Mouse (Mus musculus) cerebellum, postnatal 10 days (tissue): ENCODE measurements around the gene Htra1.

ENCODE experiments used
- DNase-seq, 2 experiments: peaks; one replicate each; pipeline ENCODE4 v3.0.0; 2021; ENCODE audit warnings: mixed read lengths in 2 of 2

The Htra1 gene

GRCm38 (mm10) chr7:130967901-130968300, 32.0 kb downstream of the Htra1 start:
- DNase-seq = no peak

- DNase-seq = no peak
Measured at GRCm38 (mm10) chr7:130968537-130968936, 32.6 kb downstream of the Htra1 start.

- no peak for DNase-seq
Measured at GRCm38 (mm10) chr7:130969076-130969475, 33.2 kb downstream of the Htra1 start.

GRCm38 (mm10) chr7:130969507-130969906, 33.6 kb downstream of the Htra1 start:
- DNase-seq = no peak

GRCm38 (mm10) chr7:130972767-130973166, 36.9 kb downstream of the Htra1 start:
- no peak for DNase-seq

- peak; percentile 60 to 63 for DNase-seq
Measured at GRCm38 (mm10) chr7:130976305-130976935, 40.5 kb downstream of the Htra1 start.

- DNase-seq = peak; percentile 92 to 94
Measured at GRCm38 (mm10) chr7:130977794-130978521, 42.0 kb downstream of the Htra1 start.

- no peak for DNase-seq
Measured at GRCm38 (mm10) chr7:130978545-130978944, 42.6 kb downstream of the Htra1 start.

GRCm38 (mm10) chr7:130980130-130980529, 44.2 kb downstream of the Htra1 start:
- DNase-seq = no peak

GRCm38 (mm10) chr7:130982371-130982770, 46.5 kb downstream of the Htra1 start:
- no peak for DNase-seq

GRCm38 (mm10) chr7:130982881-130983280, 47.0 kb downstream of the Htra1 start:
- DNase-seq = no peak

GRCm38 (mm10) chr7:130984294-130984693, 48.4 kb downstream of the Htra1 start:
- no peak for DNase-seq

GRCm38 (mm10) chr7:130985193-130985592, 49.3 kb downstream of the Htra1 start:
- no peak for DNase-seq

GRCm38 (mm10) chr7:130985716-130986115, 49.8 kb downstream of the Htra1 start:
- DNase-seq = no peak

GRCm38 (mm10) chr7:130988146-130988545, 52.2 kb downstream of the Htra1 start:
- DNase-seq = peak in 1 of 2 experiments; percentile 32

GRCm38 (mm10) chr7:130989371-130989770, 53.5 kb downstream of the Htra1 start:
- DNase-seq = no peak

- DNase-seq = no peak
Measured at GRCm38 (mm10) chr7:130991174-130991789, 55.4 kb downstream of the Htra1 start.

- peak in 1 of 2 experiments; percentile 53 for DNase-seq
Measured at GRCm38 (mm10) chr7:130993907-130994306, 58.0 kb downstream of the Htra1 start.

GRCm38 (mm10) chr7:131001976-131002726, 66.2 kb downstream of the Htra1 start:
- no peak for DNase-seq

- no peak for DNase-seq
Measured at GRCm38 (mm10) chr7:131004071-131004470, 68.2 kb downstream of the Htra1 start.

- no peak for DNase-seq
Measured at GRCm38 (mm10) chr7:131007221-131007620, 71.3 kb downstream of the Htra1 start.

GRCm38 (mm10) chr7:131009178-131009577, 73.3 kb downstream of the Htra1 start:
- DNase-seq = no peak

GRCm38 (mm10) chr7:131011901-131012300, 76.0 kb downstream of the Htra1 start:
- DNase-seq = no peak
